Mouse (Mus musculus) midbrain, embryonic 12.5 days (tissue): ENCODE results near the gene Ctsl. TPM values are rescaled to one million over a fixed set of nuclear protein-coding genes. Genes with fewer than 3 reads are reported as not detected.
A peak's percentile ranks its signal among the peaks of the same experiment; 100 is the strongest.

ENCODE experiments used
- ATAC-seq: fragments of 200-750 bp; cut with Nextera tagmentation; 2 replicates; pipeline ENCODE4 v1.8.0; 2017; ENCODE audit warnings: low read depth, moderate TSS enrichment, moderate library complexity; ENCODE audit not compliant: low FRiP score
- H3K27ac ChIP-seq: fragments of 300-500 bp; sonication (generic); replicated peaks from 2 replicates; pipeline ENCODE4 v1.5.1; 2016; ENCODE audit warnings: mild to moderate bottlenecking
- H3K27me3 ChIP-seq: fragments of 300-500 bp; sonication (generic); 2 replicates; pipeline ENCODE4 v1.6.1; 2016; ENCODE audit warnings: mild to moderate bottlenecking
- H3K36me3 ChIP-seq: fragments of 300-500 bp; sonication (generic); 2 replicates; pipeline ENCODE4 v1.6.1; 2016
- H3K4me1 ChIP-seq: fragments of 300-500 bp; sonication (generic); 2 replicates; pipeline ENCODE4 v1.6.1; 2016
- H3K4me2 ChIP-seq: fragments of 300-500 bp; sonication (generic); replicated peaks from 2 replicates; pipeline ENCODE4 v1.6.1; 2016; ENCODE audit warnings: mild to moderate bottlenecking, moderate library complexity
- H3K4me3 ChIP-seq: fragments of 300-500 bp; sonication (generic); 2 replicates; pipeline ENCODE4 v1.5.1; 2016; ENCODE audit warnings: mild to moderate bottlenecking
- H3K9ac ChIP-seq: fragments of 300-500 bp; sonication (generic); replicated peaks from 2 replicates; pipeline ENCODE4 v1.6.1; 2016; ENCODE audit warnings: mild to moderate bottlenecking, moderate library complexity
- H3K9me3 ChIP-seq: fragments of 300-500 bp; sonication (generic); 2 replicates; pipeline ENCODE4 v1.6.1; 2016; ENCODE audit warnings: mild to moderate bottlenecking
- WGBS: fragments of 180-500 bp; shearing (Covaris S2); methylation state at CpG from one replicate; pipeline ENCODE4 v1.1.7; 2016; 5-methylcytosine and 5-hydroxymethylcytosine counted together
- polyA plus RNA-seq: library from polyadenylated mRNA; unstranded; fragments of >200 nt; fragmentation: Nextera tagmentation; extraction: Ambion mirVana; gene quantifications from 2 replicates; pipeline ENCODE4 v1.2.1, GENCODE M21; 2016

The Ctsl gene
- polyA plus RNA-seq, 1 experiment from 2014 or later, result 116 TPM

DNA sequence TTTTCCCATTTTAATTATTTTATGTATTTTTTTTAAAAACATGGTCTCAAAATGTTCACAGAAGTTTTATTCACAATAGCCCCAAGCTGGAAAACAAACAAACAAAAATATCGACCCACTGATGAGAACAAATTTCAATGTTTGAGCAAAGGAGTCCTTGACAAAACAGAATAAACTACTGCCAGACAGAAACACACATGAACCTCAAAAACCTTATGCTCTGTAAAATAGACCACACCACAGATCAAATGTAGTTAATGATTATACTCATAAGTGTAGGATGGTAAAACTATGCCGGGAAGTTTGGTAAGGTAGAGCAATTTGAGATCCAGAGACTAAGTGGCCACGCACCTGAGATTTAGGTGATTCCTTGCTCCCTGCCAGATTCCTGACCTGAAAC lies 37.6 kb downstream of the Ctsl start:
- no peak overlapping the region for H3K4me3 ChIP-seq
- H3K4me2 ChIP-seq, result no peak overlapping the region
- WGBS, result 81% methylated on average over 3 of the region's 3 CpGs
- ATAC-seq, result no peak
- no peaks in the 10 kb centered on the region for H3K9me3 ChIP-seq
- no peak overlapping the region for H3K27ac ChIP-seq
- H3K36me3 ChIP-seq, result no peaks in the 10 kb centered on the region
- H3K27me3 ChIP-seq, result no peaks in the 10 kb centered on the region
- H3K9ac ChIP-seq, result no peak overlapping the region
- H3K4me1 ChIP-seq, result no peaks in the 10 kb centered on the region

DNA sequence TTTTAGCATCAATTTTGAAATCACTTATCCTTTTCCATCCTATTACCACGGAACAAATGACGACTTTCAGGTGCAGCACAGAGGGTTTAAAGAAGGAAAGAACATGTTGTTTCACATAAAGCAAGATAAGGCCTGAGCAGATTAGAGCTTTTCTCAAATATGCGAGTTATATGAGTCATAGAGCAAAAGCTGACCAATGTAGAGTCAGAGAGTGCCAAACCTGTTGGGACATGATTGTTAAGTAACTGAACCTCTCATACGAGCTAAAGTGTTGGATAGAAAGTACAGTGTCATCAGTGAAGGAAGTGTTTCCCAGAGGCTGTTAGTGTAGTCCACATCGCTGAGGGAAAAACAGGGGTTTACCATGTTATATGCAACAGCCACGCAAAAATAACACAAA lies 38.4 kb downstream of the Ctsl start:
- Histone ChIP-seq H3K36me3 (no peaks in the 10 kb centered on the region), H3K4me1 (no peaks in the 10 kb centered on the region), H3K9ac (no peak overlapping the region), H3K9me3 (no peaks in the 10 kb centered on the region), H3K4me2 (no peak overlapping the region), H3K27ac (no peak overlapping the region), H3K4me3 (no peak overlapping the region), H3K27me3 (no peaks in the 10 kb centered on the region)
- WGBS, result 86% methylated on average over 6 of the region's 6 CpGs
- ATAC-seq, result no peak

- WGBS, result 88% methylated on average over 8 of the region's 8 CpGs
- ATAC-seq, result no peak
Measured at GRCm38 (mm10) chr13:64322561-64323281, 48.0 kb downstream of the Ctsl start.

DNA sequence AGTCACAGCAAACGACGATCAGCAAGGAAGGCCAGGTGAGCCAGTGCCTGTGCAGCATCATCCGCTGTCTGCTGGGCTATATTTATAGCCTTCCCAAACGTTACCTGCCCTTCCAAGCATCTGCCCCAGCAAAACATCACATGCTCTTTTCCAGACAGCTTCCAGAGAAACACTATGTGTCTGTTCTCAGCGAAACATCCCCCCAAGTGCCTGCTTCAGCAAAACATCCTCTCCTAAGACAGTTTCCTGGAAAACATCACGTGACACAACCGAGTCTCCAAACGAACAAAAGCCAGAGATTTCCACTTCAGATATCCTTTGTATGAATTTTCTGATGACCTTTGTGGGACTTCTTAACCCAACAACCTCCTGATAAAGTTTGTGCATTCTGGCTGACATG lies 50.4 kb downstream of the Ctsl start:
- H3K9ac ChIP-seq, result no peak overlapping the region
- H3K36me3 ChIP-seq, result no peaks in the 10 kb centered on the region
- H3K27me3 ChIP-seq, result no peaks in the 10 kb centered on the region
- no peak overlapping the region for H3K4me3 ChIP-seq
- H3K27ac ChIP-seq, result no peak overlapping the region
- H3K4me2 ChIP-seq, result no peak overlapping the region
- no peaks in the 10 kb centered on the region for H3K9me3 ChIP-seq
- WGBS, result 82% methylated on average over 8 of the region's 8 CpGs
- no peak for ATAC-seq
- no peaks in the 10 kb centered on the region for H3K4me1 ChIP-seq

More at GRCm38 (mm10) chr13:64322561-64323281, 48.0 kb downstream of the Ctsl start:
- H3K9me3 ChIP-seq, result no peaks in the 10 kb centered on the region
- no peak overlapping the region for H3K9ac ChIP-seq
- no peak overlapping the region for H3K4me2 ChIP-seq
- H3K36me3 ChIP-seq, result no peaks in the 10 kb centered on the region
- no peak overlapping the region for H3K4me3 ChIP-seq
- H3K27me3 ChIP-seq, result no peaks in the 10 kb centered on the region
- H3K4me1 ChIP-seq, result no peaks in the 10 kb centered on the region
- no peak overlapping the region for H3K27ac ChIP-seq

GRCm38 (mm10) chr13:64319782-64320181 lies 50.9 kb downstream of the Ctsl start:
- Histone ChIP-seq H3K9ac (no peak overlapping the region), H3K27me3 (no peaks in the 10 kb centered on the region), H3K27ac (no peak overlapping the region), H3K36me3 (no peaks in the 10 kb centered on the region), H3K4me3 (no peak overlapping the region), H3K4me2 (no peak overlapping the region), H3K9me3 (no peaks in the 10 kb centered on the region), H3K4me1 (no peaks in the 10 kb centered on the region)
- no peak for ATAC-seq

DNA sequence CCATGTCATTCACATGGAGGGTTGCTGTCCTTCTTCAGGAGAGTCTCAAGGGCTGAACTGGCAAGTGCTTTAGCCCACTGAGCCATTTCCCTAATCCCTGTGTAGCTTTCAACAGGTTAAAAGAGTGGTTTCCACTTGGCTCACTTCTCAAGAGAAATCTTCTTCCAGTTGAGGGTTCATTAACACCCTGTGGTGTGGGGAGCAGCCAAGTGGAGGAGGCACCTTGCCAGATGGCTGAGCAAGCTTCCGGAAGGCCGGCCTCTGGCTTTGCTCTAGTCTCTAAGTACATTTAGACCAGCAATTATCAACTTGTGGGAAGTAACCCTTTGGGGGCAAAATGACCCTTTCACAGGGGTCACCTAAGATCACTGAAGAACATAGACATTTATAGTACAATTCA lies 52.3 kb downstream of the Ctsl start:
- ATAC-seq, result no peak
- no peak overlapping the region for H3K4me2 ChIP-seq
- H3K27ac ChIP-seq, result no peak overlapping the region
- H3K9ac ChIP-seq, result no peak overlapping the region
- H3K36me3 ChIP-seq, result no peaks in the 10 kb centered on the region
- no peaks in the 10 kb centered on the region for H3K9me3 ChIP-seq
- no peak overlapping the region for H3K4me3 ChIP-seq
- no peaks in the 10 kb centered on the region for H3K4me1 ChIP-seq
- WGBS, result 84% methylated on average over 2 of the region's 2 CpGs
- no peaks in the 10 kb centered on the region for H3K27me3 ChIP-seq

GRCm38 (mm10) chr13:64315483-64316050 lies 55.1 kb downstream of the Ctsl start:
- 2% methylated on average over 3 of the region's 3 CpGs for WGBS
- H3K27ac ChIP-seq, result no peak overlapping the region
- no peaks in the 10 kb centered on the region for H3K27me3 ChIP-seq
- H3K4me2 ChIP-seq, result no peak overlapping the region
- H3K9ac ChIP-seq, result no peak overlapping the region
- peaks cover 7% of the 10 kb centered on the region; the same call in 1 of the 2 replicates for H3K4me1 ChIP-seq
- H3K9me3 ChIP-seq, result no peaks in the 10 kb centered on the region
- no peak overlapping the region for H3K4me3 ChIP-seq
- no peak for ATAC-seq
- no peaks in the 10 kb centered on the region for H3K36me3 ChIP-seq

DNA sequence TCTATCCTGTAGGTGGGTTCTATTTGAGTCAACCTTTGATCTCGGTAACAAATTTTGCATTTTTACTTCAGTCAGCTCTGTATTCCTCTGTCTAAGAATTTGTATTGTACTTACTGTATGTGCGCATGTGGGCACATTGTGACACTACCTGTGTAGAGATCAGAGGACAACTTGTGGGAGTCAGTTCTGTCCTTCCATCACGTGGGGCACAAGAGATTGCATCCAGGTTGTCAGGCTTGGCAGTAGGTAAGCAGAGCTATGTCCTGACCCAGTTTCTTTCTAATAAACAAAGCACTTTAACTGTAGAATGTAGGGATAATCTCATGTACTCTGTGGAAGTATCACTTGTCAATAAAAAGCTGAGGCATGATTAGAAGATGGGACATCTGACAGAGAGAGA lies 56.6 kb downstream of the Ctsl start:
- no peak overlapping the region for H3K4me2 ChIP-seq
- H3K27me3 ChIP-seq, result no peaks in the 10 kb centered on the region
- peaks cover 7% of the 10 kb centered on the region; the same call in 1 of the 2 replicates for H3K4me1 ChIP-seq
- 75% methylated on average over 3 of the region's 3 CpGs for WGBS
- no peak overlapping the region for H3K27ac ChIP-seq
- no peak overlapping the region for H3K9ac ChIP-seq
- no peaks in the 10 kb centered on the region for H3K9me3 ChIP-seq
- ATAC-seq, result no peak
- no peak overlapping the region for H3K4me3 ChIP-seq
- no peaks in the 10 kb centered on the region for H3K36me3 ChIP-seq

DNA sequence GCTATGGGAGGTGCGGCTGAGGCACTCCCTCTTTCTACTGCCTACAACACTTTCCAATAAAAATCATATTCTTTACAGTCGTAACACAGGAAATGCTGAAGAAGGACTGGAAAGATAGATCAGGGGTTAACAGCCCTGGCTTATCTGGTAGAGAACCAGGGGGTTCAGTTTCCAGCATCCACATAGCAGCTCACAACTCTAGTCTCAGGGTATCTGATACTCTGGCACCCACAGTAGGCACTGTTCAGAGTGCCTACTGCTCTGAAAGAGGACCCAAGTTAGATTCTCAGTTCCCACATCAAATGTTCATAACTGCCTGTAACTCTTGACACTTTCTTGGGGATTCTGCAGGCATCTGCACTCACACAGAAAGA lies 57.8 kb downstream of the Ctsl start:
- peak; percentile 63; the same call in 1 of the 2 replicates for ATAC-seq
- H3K4me1 ChIP-seq, result peaks cover 7% of the 10 kb centered on the region; the same call in 1 of the 2 replicates
- no peaks in the 10 kb centered on the region for H3K9me3 ChIP-seq
- H3K9ac ChIP-seq, result 0 out of 2 replicates have a peak overlapping the region, but pooled peaks have one; percentile 55
- H3K4me3 ChIP-seq, result peak overlapping the region; percentile 59
- 0% methylated on average over 2 of the region's 2 CpGs for WGBS
- H3K27me3 ChIP-seq, result no peaks in the 10 kb centered on the region
- no peaks in the 10 kb centered on the region for H3K36me3 ChIP-seq
- H3K4me2 ChIP-seq, result peak overlapping the region; percentile 64
- peak overlapping the region; percentile 75; the same call in 1 of the 2 replicates for H3K27ac ChIP-seq

DNA sequence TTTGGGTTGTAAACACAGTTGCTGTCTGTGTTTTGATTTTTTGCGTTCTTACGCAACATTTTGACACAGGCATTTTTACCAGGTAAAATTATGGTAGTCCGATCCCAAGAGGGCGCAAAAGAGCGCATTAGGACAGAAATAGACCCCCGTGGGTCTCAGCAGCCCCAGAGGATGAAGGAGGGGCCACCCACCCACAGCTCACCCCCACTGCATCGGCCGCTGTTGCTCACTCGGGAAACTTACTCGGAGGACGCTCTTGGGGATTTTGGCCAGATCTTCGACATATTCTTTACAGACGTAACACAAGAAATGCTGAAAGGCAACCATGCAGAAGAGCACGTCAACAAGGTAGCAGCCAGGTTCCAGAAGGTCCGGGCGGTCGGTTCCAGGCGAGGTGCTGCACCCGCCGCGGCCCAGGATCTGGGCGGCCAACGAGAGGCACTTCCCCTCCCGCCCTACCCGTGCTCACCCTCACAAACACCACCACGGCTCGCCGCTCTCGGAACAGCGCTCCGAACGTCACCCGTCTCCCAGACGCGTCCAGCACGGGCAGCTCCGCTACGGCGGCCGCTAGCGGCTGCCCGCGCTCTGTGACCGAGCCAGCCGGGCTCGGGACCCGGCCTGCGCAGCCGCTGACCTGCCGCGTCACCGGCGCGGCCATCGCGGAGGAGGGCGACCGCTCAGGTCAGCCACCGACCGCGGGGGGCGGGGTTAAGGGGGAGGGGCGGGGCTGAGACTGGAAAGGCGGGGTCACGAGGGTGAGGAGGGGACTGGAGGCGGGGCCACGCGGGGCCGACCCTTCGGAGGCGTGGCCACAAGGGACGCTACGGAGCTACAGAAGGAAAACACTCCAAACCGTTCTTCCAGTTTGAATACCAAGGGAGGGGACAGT lies 58.4 kb downstream of the Ctsl start, which contains the start of gene Aaed1:
Gene Aaed1 (minus strand): TSS at position 687 of the 892 bp plus-strand sequence.
- peak; percentile 95 for ATAC-seq
- Histone ChIP-seq H3K9ac (peak within 1 kb of the TSS; percentile 55), H3K9me3 (no peaks in the 10 kb centered on the region), H3K36me3 (no peaks in the 10 kb centered on the region), H3K4me3 (peak within 1 kb of the TSS; percentile 59), H3K27me3 (no peaks in the 10 kb centered on the region), H3K27ac (peak within 1 kb of the TSS; percentile 75), H3K4me1 (peaks cover 7% of the 10 kb centered on the region; the same call in 1 of the 2 replicates), H3K4me2 (peak within 1 kb of the TSS; percentile 64)
- under 1% methylated on average over 71 of the region's 74 CpGs for whole genome bisulfite sequencing

DNA sequence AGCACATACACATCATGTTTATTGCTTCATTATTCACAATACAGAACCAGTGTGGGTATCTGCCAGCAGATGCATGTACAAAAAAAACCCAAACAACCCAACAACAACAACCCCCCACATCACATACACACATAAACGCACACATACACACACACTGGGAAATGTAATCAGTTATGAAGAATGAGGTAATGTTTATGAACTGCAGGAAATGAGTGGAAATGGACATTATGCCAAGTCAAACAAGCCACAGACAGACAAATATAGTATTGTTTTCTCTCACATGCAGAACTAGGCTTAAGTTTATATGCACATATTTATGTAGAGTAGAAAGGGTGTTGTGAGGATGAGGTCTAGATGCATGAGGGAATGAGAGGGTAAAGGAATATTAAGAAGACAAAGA lies 59.4 kb downstream of the Ctsl start:
- Histone ChIP-seq H3K4me1 (peaks cover 7% of the 10 kb centered on the region; the same call in 1 of the 2 replicates), H3K27me3 (no peaks in the 10 kb centered on the region), H3K9ac (no peak overlapping the region), H3K27ac (no peak overlapping the region), H3K36me3 (no peaks in the 10 kb centered on the region), H3K4me2 (peak overlapping the region; percentile 64), H3K4me3 (0 out of 2 replicates have a peak overlapping the region, but pooled peaks have one; percentile 59), H3K9me3 (no peaks in the 10 kb centered on the region)
- no peak for ATAC-seq
- WGBS, result 90% methylated on average over 1 of the region's 1 CpGs

DNA sequence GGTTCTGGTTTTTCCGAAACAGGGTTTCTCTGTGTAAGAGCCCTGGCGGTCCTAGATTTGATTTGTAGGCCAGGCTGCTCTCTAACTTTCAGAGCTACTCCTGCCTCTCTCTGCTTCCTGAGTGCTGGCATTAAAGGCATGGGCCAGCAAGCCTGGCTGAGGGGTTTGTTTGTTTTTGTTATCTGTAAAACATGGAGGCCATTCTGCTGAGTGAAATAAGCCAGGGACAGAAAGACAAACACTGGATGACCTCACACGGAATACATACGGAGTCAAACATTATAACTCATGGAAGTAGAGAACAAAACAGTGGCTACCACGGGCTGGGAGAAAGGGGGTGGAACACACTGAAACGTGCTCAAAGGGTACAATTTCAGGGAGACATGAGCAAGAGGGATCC lies 60.1 kb downstream of the Ctsl start:
- ATAC-seq, result no peak
- 81% methylated on average over 6 of the region's 6 CpGs for WGBS
- no peaks in the 10 kb centered on the region for H3K9me3 ChIP-seq
- H3K27me3 ChIP-seq, result no peaks in the 10 kb centered on the region
- H3K4me3 ChIP-seq, result no peak overlapping the region
- H3K36me3 ChIP-seq, result no peaks in the 10 kb centered on the region
- no peak overlapping the region for H3K27ac ChIP-seq
- no peak overlapping the region for H3K9ac ChIP-seq
- peaks cover 7% of the 10 kb centered on the region; the same call in 1 of the 2 replicates for H3K4me1 ChIP-seq
- H3K4me2 ChIP-seq, result no peak overlapping the region
